Mouse (Mus musculus): Measurements from ENCODE around the gene Slc25a5.
"Not testable (repeated sequence)": the region's sequence is repeated elsewhere in the genome, so short reads cannot be mapped to it uniquely, and the experiment has no call there.

The Slc25a5 gene

GRCm38 (mm10) chrX:36796734-36797133 lies 1.3 kb downstream of the Slc25a5 start:
- intact Hi-C loops (cut with DNase I): not testable (repeated sequence)

DNA sequence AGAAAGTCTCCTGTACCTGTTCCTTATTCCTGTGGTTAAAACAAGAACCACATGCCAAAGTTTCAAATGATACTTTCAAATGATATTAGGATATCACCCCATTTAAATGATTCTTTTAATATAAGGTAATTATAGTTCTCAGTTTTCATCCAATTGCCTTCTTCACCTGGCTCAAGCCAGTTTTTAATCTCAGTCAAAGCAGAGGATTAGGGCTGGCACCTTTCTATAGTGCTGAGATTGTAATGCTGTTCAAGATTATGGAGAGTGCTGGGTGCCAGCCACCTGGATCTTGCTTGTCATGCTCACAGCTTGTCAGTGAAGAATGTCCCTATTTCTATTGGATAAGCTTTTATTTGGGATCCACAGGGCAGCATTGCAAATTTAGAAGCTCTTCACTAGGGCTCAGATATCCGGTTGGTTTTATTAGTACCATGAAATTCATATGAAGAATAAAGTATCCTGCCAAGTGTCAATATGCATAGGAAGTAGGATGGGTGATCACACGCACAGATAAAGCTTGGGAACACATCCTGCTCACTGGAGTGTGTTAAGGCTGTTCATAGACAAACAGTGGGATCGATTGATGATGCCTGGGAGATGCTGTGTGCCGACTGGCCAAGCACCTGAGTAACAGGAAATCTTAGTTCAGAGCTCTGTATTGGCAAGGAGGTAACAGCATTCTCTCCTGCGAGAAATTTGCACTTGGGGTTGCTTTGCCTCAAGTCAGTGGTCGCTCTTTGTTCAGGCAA lies 3.9 kb downstream of the Slc25a5 start:
- intact Hi-C loops (cut with DNase I): no loop called here

GRCm38 (mm10) chrX:36803189-36803588 lies 7.7 kb downstream of the Slc25a5 start:
- intact Hi-C loops (cut with DNase I): no loop called here

- intact Hi-C loops (cut with DNase I): no loop called here
These were observed 8.7 kb downstream of the Slc25a5 start for GRCm38 (mm10) chrX:36804196-36804595.

GRCm38 (mm10) chrX:36805466-36806235 lies 10.2 kb downstream of the Slc25a5 start:
- intact Hi-C loops (cut with DNase I): no loop called here

DNA sequence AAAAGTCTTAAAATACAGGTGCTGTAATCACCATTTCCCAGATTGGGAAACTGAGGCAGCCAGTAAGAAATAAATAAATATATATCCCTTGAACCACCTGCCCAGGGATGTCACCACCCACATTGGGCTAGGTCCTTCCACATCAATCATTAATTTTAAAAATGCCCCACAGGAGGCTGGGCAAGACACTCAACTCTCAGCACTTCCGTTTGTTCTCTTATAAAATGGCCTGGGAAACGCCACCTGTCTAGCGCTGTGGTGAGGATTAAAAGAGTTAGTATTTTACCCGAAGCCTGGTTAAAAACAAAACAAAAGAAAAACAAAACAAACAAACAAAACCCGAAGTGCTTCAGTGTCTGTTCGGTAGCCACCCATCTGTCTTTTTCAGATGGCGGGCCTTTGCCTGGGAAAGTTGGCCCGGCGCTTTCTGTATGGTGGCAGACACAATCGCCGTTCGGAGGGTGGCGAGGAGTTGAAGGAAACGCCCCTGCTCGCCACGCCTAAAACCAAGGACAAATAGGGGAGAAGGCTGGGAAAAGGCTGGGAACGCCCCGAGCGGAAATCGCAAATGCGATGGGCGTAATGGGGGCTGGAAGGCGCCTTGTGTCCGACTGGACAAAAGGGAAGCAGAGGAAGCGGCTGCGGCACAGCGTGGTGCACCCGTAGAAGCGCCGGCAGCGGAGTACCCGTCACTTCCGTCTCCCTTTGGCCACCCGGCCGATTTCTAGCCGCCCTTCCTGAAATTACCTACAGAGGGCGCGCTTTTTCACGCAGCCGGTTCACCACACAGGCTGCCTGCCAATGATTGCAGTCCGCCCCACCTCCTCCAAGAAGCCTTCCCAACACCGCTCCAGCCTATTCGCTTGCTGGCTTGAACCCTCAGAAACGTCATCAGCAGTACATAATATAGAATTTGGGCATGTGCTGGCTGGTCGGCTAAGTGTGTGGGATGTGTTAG lies 12.2 kb downstream of the Slc25a5 start:
- intact Hi-C loops (cut with DNase I): no loop called here

DNA sequence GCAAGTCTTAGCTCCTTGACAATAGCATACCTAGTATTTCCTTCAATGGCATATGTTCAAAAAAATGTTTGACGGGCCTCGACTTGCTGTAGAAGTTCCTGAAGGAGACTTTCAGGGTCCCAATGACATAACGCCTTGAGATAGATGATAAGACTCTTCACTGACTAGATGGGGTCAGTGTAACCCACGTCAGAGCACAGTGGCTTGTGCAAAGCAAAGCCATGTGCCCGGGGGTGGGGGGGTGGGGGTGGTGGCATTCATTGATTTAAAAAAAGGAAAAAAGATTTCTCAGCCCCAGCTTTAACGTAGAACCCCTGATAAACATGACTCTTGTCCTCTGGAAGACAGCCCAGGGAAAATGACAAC lies 12.8 kb downstream of the Slc25a5 start:
- intact Hi-C loops (cut with DNase I): no loop called here

DNA sequence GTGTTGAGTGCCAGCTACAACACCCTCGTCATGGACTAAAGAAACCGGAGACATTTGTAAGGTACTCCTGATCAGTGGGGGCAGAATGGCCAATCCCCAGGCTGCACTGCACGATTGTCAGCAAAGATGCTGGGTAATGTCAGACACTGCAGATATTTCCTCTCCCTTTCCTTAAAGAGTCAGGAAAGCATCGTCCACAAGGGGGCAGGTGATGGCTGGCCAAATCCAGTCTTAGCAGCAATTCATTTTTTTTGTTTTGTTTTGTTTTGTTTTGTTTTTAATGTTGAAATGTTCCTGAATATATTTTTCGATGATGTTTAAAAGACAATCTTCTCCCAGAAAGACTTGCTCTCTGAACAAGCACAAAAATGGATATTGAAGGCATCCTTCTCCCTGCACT lies 15.9 kb downstream of the Slc25a5 start:
- intact Hi-C loops (cut with DNase I): loop anchor here (5.0 kb wide), 1 partner anchor 49 kb away; no protein-coding TSS in a partner anchor

- intact Hi-C loops (cut with DNase I): loop anchor here (5.0 kb wide), 1 partner anchor 52 kb away; no protein-coding TSS in a partner anchor
These were observed 18.8 kb downstream of the Slc25a5 start for GRCm38 (mm10) chrX:36814161-36814836.

- intact Hi-C loops (cut with DNase I): no loop called here
These were observed 19.6 kb downstream of the Slc25a5 start for GRCm38 (mm10) chrX:36815022-36815421.

DNA sequence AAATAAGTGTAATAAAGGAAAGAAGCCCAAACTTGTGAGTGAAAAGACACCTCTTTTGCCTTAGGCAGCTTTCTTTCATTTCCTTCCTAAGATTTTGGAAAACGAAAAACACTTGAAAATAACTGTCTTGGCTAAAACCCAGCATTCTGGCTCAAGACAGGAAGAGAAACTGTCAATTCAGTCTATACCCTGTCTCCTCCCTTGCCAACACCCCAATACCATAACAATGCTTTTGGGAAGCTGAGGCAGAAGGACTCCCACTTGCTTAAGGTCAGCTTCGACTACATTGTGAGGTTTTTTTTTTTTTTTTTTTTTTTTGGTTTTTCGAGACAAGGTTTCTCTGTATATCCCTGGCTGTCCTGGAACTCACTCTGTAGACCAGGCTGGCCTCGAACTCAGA lies 20.0 kb downstream of the Slc25a5 start:
- intact Hi-C loops (cut with DNase I): no loop called here

DNA sequence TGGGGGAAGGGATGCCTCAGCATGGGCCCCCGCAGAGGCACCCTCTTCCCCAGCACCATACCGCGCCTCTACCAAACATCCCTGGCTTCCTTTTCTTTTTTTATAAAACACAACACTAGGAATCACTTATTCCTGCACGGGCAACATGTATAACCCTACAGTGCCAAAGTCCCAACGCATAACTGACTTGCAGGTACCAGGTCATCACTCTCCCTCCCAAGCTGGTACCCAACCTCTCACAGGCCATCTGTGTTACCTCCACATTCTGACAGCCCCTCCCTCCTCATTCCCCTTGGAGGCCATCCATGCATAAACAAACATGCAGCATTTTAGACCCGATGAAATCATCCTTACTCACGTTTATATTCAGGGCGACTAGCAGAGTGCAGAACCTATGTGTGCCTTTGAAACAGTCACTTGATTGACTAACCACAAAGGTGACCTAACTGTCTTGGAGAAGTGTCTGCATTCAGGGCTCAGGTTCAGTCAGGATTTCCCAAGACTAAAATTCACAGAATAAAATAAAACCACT lies 21.0 kb downstream of the Slc25a5 start:
- intact Hi-C loops (cut with DNase I): no loop called here

DNA sequence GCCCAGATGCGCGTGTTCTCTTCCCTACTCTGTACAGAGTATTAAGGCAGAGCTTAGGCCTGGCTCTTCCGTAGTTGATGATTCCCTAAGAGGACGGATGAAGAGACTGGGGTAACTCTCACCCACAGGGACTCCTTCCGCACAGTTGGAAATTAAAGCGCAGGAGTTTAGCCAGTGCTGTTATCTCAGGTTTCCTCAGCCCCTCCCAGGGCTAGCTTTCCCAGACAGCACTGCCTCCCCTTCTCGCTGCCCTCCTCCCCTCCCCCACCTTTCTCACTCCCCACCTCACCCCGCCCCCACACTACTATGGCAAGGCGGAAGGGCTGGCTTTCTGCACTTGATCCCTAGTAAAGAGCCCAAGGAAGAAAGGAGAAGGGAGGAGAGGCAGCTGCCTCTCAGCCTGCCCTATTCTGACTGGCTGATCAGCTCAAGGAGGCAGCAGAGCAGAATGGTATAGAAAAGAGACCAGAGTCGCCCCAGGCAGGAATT lies 21.5 kb downstream of the Slc25a5 start:
- intact Hi-C loops (cut with DNase I): no loop called here

DNA sequence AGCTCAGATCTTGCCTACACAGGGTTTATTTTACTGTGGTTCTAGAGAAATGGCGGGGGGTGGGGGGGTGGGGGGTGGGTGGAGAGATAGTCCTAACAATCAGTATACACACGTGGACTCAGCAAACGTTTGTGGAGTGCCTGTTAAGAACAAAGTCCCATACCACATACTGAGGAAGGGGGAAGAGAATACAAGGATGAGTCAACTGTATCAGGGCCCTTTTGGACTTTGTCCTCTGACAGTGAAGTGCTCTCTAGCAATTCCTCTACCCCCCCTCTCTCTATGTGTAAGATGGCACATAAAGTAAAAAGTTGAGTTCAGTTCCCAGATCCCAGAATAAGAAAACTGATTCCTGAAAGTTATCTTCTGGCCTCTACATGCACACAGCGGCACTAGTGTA lies 24.1 kb downstream of the Slc25a5 start:
- intact Hi-C loops (cut with DNase I): no loop called here

- intact Hi-C loops (cut with DNase I): no loop called here
These were observed 24.8 kb downstream of the Slc25a5 start for GRCm38 (mm10) chrX:36820201-36820600.

- intact Hi-C loops (cut with DNase I): no loop called here
These were observed 28.7 kb downstream of the Slc25a5 start for GRCm38 (mm10) chrX:36823932-36824711.

DNA sequence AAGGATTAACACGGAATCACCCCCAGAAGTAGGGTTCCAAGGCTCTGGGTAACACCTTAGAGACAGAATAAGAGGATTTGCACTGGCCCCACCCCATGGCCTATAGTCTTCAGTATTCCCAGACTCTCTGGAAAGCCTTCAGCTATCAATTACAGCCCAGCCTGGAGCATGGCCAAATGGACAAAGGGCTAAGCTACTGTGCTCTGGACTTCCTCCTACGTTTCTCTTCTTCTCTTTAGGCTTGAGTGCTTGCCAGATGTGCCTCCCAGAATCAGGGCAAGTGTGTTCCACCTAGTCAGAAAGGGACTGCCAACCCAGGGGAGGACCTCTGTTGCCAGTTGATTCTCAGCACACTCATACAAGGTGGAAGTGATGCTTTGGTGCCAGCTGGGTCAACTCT lies 29.6 kb downstream of the Slc25a5 start:
- intact Hi-C loops (cut with DNase I): no loop called here

GRCm38 (mm10) chrX:36826873-36827272 lies 31.4 kb downstream of the Slc25a5 start:
- intact Hi-C loops (cut with DNase I): no loop called here

GRCm38 (mm10) chrX:36830271-36830670 lies 34.8 kb downstream of the Slc25a5 start:
- intact Hi-C loops (cut with DNase I): loop anchor here (5.0 to 10.0 kb wide), 2 partner anchors 82 to 195 kb away; no protein-coding TSS in a partner anchor

Data from adrenal gland (tissue).